Mouse (Mus musculus) MEL (cell line): ENCODE results near the gene Prpf18. TPM values are rescaled to one million over a fixed set of nuclear protein-coding genes. Genes with fewer than 3 reads are reported as not detected.

Experiments
- DNase-seq: peaks from one replicate; pipeline ENCODE4 v3.0.0; 2011; ENCODE audit warnings: low read depth, low spot score
- H3K27ac ChIP-seq: 2 replicates; pipeline ENCODE4 v1.5.1; 2012; ENCODE audit warnings: low read depth, mild to moderate bottlenecking, control low read depth, low read length, moderate library complexity; ENCODE audit not compliant: control insufficient read depth
- H3K27me3 ChIP-seq, 2 experiments: fragments of 150-350 bp in 1 of 2; sonication (generic) in 1 of 2; 2 replicates each; pipeline ENCODE4 v1.6.1; 2012; ENCODE audit warnings: low read length in 2 of 2, mild to moderate bottlenecking in 2 of 2, improper control_type of control experiment in 1 of 2, moderate library complexity in 1 of 2; ENCODE audit not compliant: insufficient read depth in 2 of 2, control insufficient read depth in 1 of 2
- H3K36me3 ChIP-seq, 2 experiments: 2 replicates each; pipeline ENCODE4 v1.6.1; 2012 to 2014; ENCODE audit warnings: low read length in 2 of 2, improper control_type of control experiment in 1 of 2, inconsistent platforms in 1 of 2, mild to moderate bottlenecking in 1 of 2; ENCODE audit not compliant: insufficient read depth in 2 of 2, control insufficient read depth in 1 of 2
- H3K4me1 ChIP-seq, 2 experiments: fragments of 150-350 bp in 1 of 2; sonication (generic) in 1 of 2; 2 replicates each; pipeline ENCODE4 v1.6.1; 2012; ENCODE audit warnings: low read length in 2 of 2, improper control_type of control experiment in 1 of 2, mild to moderate bottlenecking in 1 of 2; ENCODE audit not compliant: insufficient read depth in 2 of 2, control insufficient read depth in 1 of 2
- H3K4me3 ChIP-seq, 2 experiments: fragments of 150-350 bp in 1 of 2; sonication (generic) in 1 of 2; 2 replicates each; pipeline ENCODE4 v1.5.1; 2012; ENCODE audit warnings: low read depth in 2 of 2, low read length in 2 of 2, mild to moderate bottlenecking in 2 of 2, moderate library complexity in 2 of 2, control low read depth in 1 of 2, improper control_type of control experiment in 1 of 2; ENCODE audit not compliant: control insufficient read depth in 1 of 2, insufficient read depth in 1 of 2
- H3K79me2 ChIP-seq: 2 replicates; pipeline ENCODE4 v1.6.1; 2012; ENCODE audit warnings: mild to moderate bottlenecking, low read length, moderate library complexity; ENCODE audit not compliant: control insufficient read depth, poor library complexity, insufficient read depth
- H3K9ac ChIP-seq: 2 replicates; pipeline ENCODE4 v1.6.1; 2012; ENCODE audit warnings: low read depth, mild to moderate bottlenecking, control low read depth, low read length, moderate library complexity; ENCODE audit not compliant: control insufficient read depth, poor library complexity, severe bottlenecking
- H3K9me3 ChIP-seq: fragments of 150-350 bp; sonication (generic); replicated peaks from 2 replicates; pipeline ENCODE4 v1.6.1; 2012; ENCODE audit warnings: mild to moderate bottlenecking, low read length, improper control_type of control experiment, moderate library complexity; ENCODE audit not compliant: insufficient read depth
- CHD1 ChIP-seq: IDR thresholded peaks from 2 replicates; pipeline ENCODE4 v1.6.1; 2012; ENCODE audit warnings: low read depth, mild to moderate bottlenecking, inconsistent platforms, low read length, improper control_type of control experiment
- CTCF ChIP-seq, 3 experiments: IDR thresholded peaks in 2 of 3; conservative IDR thresholded peaks in 1 of 3; 2 replicates each; pipeline ENCODE4 v1.5.1; 2011 to 2012; ENCODE audit warnings: low read length in 3 of 3, low read depth in 2 of 3, mild to moderate bottlenecking in 2 of 3, improper control_type of control experiment in 1 of 3, inconsistent platforms in 1 of 3, mixed read lengths in 1 of 3, moderate library complexity in 1 of 3; ENCODE audit not compliant: control insufficient read depth in 1 of 3, insufficient read depth in 1 of 3, poor library complexity in 1 of 3, severe bottlenecking in 1 of 3
- ELF1 ChIP-seq: IDR thresholded peaks from 2 replicates; pipeline ENCODE4 v1.6.1; 2014; ENCODE audit warnings: low read depth, mild to moderate bottlenecking, inconsistent platforms, low read length, improper control_type of control experiment, moderate library complexity
- EP300 ChIP-seq, 2 experiments: IDR thresholded peaks; 2 replicates each; pipeline ENCODE4 v1.6.1; 2011; ENCODE audit warnings: improper control_type of control experiment in 2 of 2, low read length in 2 of 2, low read depth in 1 of 2, mild to moderate bottlenecking in 1 of 2
- ETS1 ChIP-seq: IDR thresholded peaks from 2 replicates; pipeline ENCODE4 v1.6.1; 2012; ENCODE audit warnings: low read depth, mild to moderate bottlenecking, inconsistent platforms, low read length, improper control_type of control experiment, moderate library complexity
- GABPA ChIP-seq: IDR thresholded peaks from 2 replicates; pipeline ENCODE4 v1.6.1; 2012; ENCODE audit warnings: low read depth, mild to moderate bottlenecking, inconsistent platforms, low read length, improper control_type of control experiment, moderate library complexity
- JUND ChIP-seq: IDR thresholded peaks from 2 replicates; pipeline ENCODE4 v1.6.1; 2011; ENCODE audit warnings: low read depth, mild to moderate bottlenecking, improper control_type of control experiment, low read length
- MAX ChIP-seq: IDR thresholded peaks from 2 replicates; pipeline ENCODE4 v1.6.1; 2011; ENCODE audit warnings: low read length, improper control_type of control experiment
- MEF2A ChIP-seq: IDR thresholded peaks from 2 replicates; pipeline ENCODE4 v1.6.1; 2014; ENCODE audit warnings: low read depth, mild to moderate bottlenecking, inconsistent platforms, low read length, improper control_type of control experiment; ENCODE audit not compliant: poor library complexity, insufficient replicate concordance, severe bottlenecking; ENCODE audit errors: extremely low read depth
- MXI1 ChIP-seq: IDR thresholded peaks from 2 replicates; pipeline ENCODE4 v1.6.1; 2011; ENCODE audit warnings: mild to moderate bottlenecking, low read depth, low read length, improper control_type of control experiment
- MYB ChIP-seq: IDR thresholded peaks from 2 replicates; pipeline ENCODE4 v1.6.1; 2011; ENCODE audit warnings: mild to moderate bottlenecking, low read depth, low read length, improper control_type of control experiment
- NELFE ChIP-seq: IDR thresholded peaks from 2 replicates; pipeline ENCODE4 v1.6.1; 2011; ENCODE audit warnings: low read depth, low read length, improper control_type of control experiment
- NRF1 ChIP-seq: IDR thresholded peaks from 2 replicates; pipeline ENCODE4 v1.6.1; 2014; ENCODE audit warnings: low read depth, mild to moderate bottlenecking, inconsistent platforms, low read length, improper control_type of control experiment, moderate library complexity; ENCODE audit not compliant: poor library complexity, insufficient read depth, severe bottlenecking
- POLR2A ChIP-seq, 2 experiments: IDR thresholded peaks; 2 replicates each; pipeline ENCODE4 v1.6.1; 2011 to 2012; ENCODE audit warnings: low read length in 2 of 2, mild to moderate bottlenecking in 2 of 2, control low read depth in 1 of 2, improper control_type of control experiment in 1 of 2, low read depth in 1 of 2, moderate library complexity in 1 of 2; ENCODE audit not compliant: control insufficient read depth in 1 of 2, insufficient read depth in 1 of 2, poor library complexity in 1 of 2
- POLR2AphosphoS5 ChIP-seq: IDR thresholded peaks from 2 replicates; pipeline ENCODE4 v1.6.1; 2012; ENCODE audit warnings: low read depth, borderline replicate concordance, mild to moderate bottlenecking, inconsistent platforms, low read length, moderate library complexity, mixed read lengths
- RCOR1 ChIP-seq: IDR thresholded peaks from 2 replicates; pipeline ENCODE4 v1.6.1; 2012; ENCODE audit warnings: low read depth, mild to moderate bottlenecking, inconsistent platforms, low read length, improper control_type of control experiment
- SMC3 ChIP-seq: IDR thresholded peaks from 2 replicates; pipeline ENCODE4 v1.6.1; 2011; ENCODE audit warnings: low read depth, low read length, improper control_type of control experiment
- TAL1 ChIP-seq: IDR thresholded peaks from 2 replicates; pipeline ENCODE4 v1.6.1; 2012; ENCODE audit warnings: mild to moderate bottlenecking, inconsistent platforms, low read length, moderate library complexity, mixed read lengths
- TBP ChIP-seq: IDR thresholded peaks from 2 replicates; pipeline ENCODE4 v1.8.0; 2011; ENCODE audit warnings: low read depth, low read length, improper control_type of control experiment
- UBTF ChIP-seq: IDR thresholded peaks from 2 replicates; pipeline ENCODE4 v1.6.1; 2012; ENCODE audit warnings: low read depth, mild to moderate bottlenecking, inconsistent platforms, low read length, improper control_type of control experiment, moderate library complexity, borderline replicate concordance; ENCODE audit not compliant: insufficient read depth
- USF1 ChIP-seq: IDR thresholded peaks from 2 replicates; pipeline ENCODE4 v1.6.1; 2014; ENCODE audit warnings: low read depth, mild to moderate bottlenecking, inconsistent platforms, low read length, improper control_type of control experiment, moderate library complexity
- USF2 ChIP-seq, 2 experiments: IDR thresholded peaks; 2 replicates each; pipeline ENCODE4 v1.6.1; 2011 to 2012; ENCODE audit warnings: improper control_type of control experiment in 2 of 2, low read length in 2 of 2, borderline replicate concordance in 1 of 2, inconsistent platforms in 1 of 2, low read depth in 1 of 2, mild to moderate bottlenecking in 1 of 2; ENCODE audit not compliant: insufficient read depth in 1 of 2
- ZC3H11A ChIP-seq: IDR thresholded peaks from 2 replicates; pipeline ENCODE4 v1.6.1; 2012; ENCODE audit warnings: low read depth, mild to moderate bottlenecking, inconsistent platforms, low read length, improper control_type of control experiment
- ZNF384 ChIP-seq: IDR thresholded peaks from 2 replicates; pipeline ENCODE4 v1.6.1; 2012; ENCODE audit warnings: low read depth, mild to moderate bottlenecking, inconsistent platforms, low read length, improper control_type of control experiment
- polyA plus RNA-seq, 2 experiments: library from polyadenylated mRNA; stranded (reverse) in 1 of 2; unstranded in 1 of 2; fragments of >175 nt in 1 of 2; fragments of >200 nt in 1 of 2; gene quantifications; 2 replicates each; pipeline versions ENCODE4 v1.2.1 to v1.2.4; 2012; ENCODE audit warnings: low replicate concordance in 2 of 2, low read depth in 1 of 2; ENCODE audit not compliant: insufficient read length in 2 of 2, insufficient read depth in 1 of 2, missing spikeins in 1 of 2
- total RNA-seq: library from RNA; depleted of rRNA; stranded (reverse); fragments of 300-350 nt; gene quantifications from 2 replicates; pipeline ENCODE4 v1.2.3, GENCODE M21; 2012

The Prpf18 gene
- total and polyA plus RNA-seq, 3 experiments: 26.3 to 31.2 TPM; not detected in 1

- Histone ChIP-seq H3K4me3 (no peak overlapping the region), H3K36me3 (peaks cover 0 to 8% of the 10 kb centered on the region in 2 experiments; a peak in 2 of 4 replicates), H3K4me1 (no peaks in the 10 kb centered on the region), H3K9me3 (no peaks in the 10 kb centered on the region), H3K27me3 (no peaks in the 10 kb centered on the region), H3K79me2 (no peaks in the 10 kb centered on the region), H3K9ac (no peak overlapping the region), H3K27ac (no peak overlapping the region)
- no peak for DNase-seq
- TF ChIP-seq CTCF (IDR thresholded peaks at IDR 0.05 in 2 of 3, conservative IDR thresholded peaks at IDR 0.05 in 1 of 3; ENCODE audit: control insufficient read depth in 1 of 3, insufficient read depth in 1 of 3, low read depth in 2 of 3, low read length in 3 of 3, poor library complexity in 1 of 3, severe bottlenecking in 1 of 3) (no peak), GABPA (no peak), UBTF (no peak), TAL1 (no peak), NRF1 (no peak), MAX (no peak)
Observed at GRCm38 (mm10) chr2:4626911-4627310, 25.0 kb downstream of the Prpf18 start.

DNA sequence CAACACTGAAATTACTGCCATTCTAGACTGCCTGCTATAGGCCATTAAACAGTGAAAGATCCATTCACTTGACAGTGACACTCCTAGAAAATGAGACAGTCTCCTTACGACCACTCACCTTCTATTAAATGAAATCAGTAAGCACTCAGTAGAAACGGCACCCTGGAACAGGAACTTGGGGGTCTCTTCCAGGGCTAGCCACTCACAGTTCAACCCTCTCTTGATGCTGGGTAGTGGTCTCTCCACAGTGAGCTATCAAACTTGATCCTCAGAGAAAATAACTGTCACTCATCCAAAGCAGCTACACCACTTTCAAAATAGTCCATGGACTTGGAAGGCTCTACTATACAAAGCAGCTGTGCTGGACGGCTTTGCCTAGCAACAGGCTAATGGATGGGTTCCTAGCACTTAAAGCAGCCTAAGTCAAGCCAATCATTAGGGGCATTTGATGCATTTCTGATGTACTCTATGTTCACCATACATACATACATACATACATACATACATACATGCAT, 30.4 kb downstream of the Prpf18 start:
- DNase-seq: no peak

More for the DNA sequence above, 30.4 kb downstream of the Prpf18 start:
- Histone ChIP-seq H3K36me3 (peaks cover 0 to 3% of the 10 kb centered on the region in 2 experiments; a peak in 2 of 4 replicates), H3K9me3 (no peaks in the 10 kb centered on the region), H3K4me3 (no peak overlapping the region), H3K9ac (no peak overlapping the region), H3K27me3 (no peaks in the 10 kb centered on the region), H3K79me2 (no peaks in the 10 kb centered on the region), H3K4me1 (no peaks in the 10 kb centered on the region), H3K27ac (no peak overlapping the region)
- TF ChIP-seq MYB (no peak), ZNF384 (no peak), JUND (no peak), POLR2AphosphoS5 (no peak), ETS1 (no peak), CHD1 (no peak), ZC3H11A (no peak), USF1 (no peak), EP300 (IDR thresholded peaks at IDR 0.05; ENCODE audit: low read depth in 1 of 2, low read length in 2 of 2) (no peak), USF2 (IDR thresholded peaks at IDR 0.05; ENCODE audit: borderline replicate concordance in 1 of 2, insufficient read depth in 1 of 2, low read depth in 1 of 2, low read length in 2 of 2) (no peak), MXI1 (no peak), POLR2A (IDR thresholded peaks at IDR 0.05; ENCODE audit: control insufficient read depth in 1 of 2, insufficient read depth in 1 of 2, low read depth in 1 of 2, low read length in 2 of 2, poor library complexity in 1 of 2) (no peak), ELF1 (no peak), UBTF (no peak), SMC3 (no peak), TBP (no peak), GABPA (no peak), RCOR1 (no peak), MEF2A (no peak), NELFE (no peak)
